31 mouse cellular contexts compared by ENCODE assay signal in genomic region chr10:127728437-127728836, GRCm38 (mm10). TPM values are rescaled to one million over a fixed set of nuclear protein-coding genes. Genes with fewer than 3 reads are reported as not detected.
DNase-seq lines count a peak whose midpoint lies in the region; ATAC-seq and TF ChIP-seq lines count a peak whose summit lies in the region.
"Had no signal": no experiment of that assay in that cellular context is flagged by ENCODE, and none has a peak within 500 bp of the region (broad histone marks: within the 10 kb centered on the region; RNA-seq: fewer than 3 reads in every experiment).

No protein-coding gene starts in this region.

- WGBS in hindbrain, embryonic 13.5 days: 77% methylated on average over 8 of the region's 8 CpGs
- WGBS in hindbrain, embryonic 12.5 days: 77% methylated on average over 8 of the region's 8 CpGs

- no peak overlapping the region for H3K9ac ChIP-seq in hindbrain, embryonic 13.5 days
- no peak overlapping the region for H3K9ac ChIP-seq in hindbrain, embryonic 12.5 days
- H3K9ac ChIP-seq: limb, embryonic 15.5 days; lung, embryonic 14.5 days; midbrain, embryonic 13.5 days; neural tube, embryonic 15.5 days had no signal

- peaks cover 21% of the 10 kb centered on the region for H3K4me1 ChIP-seq in hindbrain, embryonic 13.5 days (replicated peaks)
- peaks cover 9% of the 10 kb centered on the region for H3K4me1 ChIP-seq in hindbrain, embryonic 12.5 days
- H3K4me1 ChIP-seq: limb, embryonic 15.5 days had no signal

- no peak overlapping the region for H3K4me3 ChIP-seq in hindbrain, embryonic 13.5 days
- H3K4me3 ChIP-seq in hindbrain, embryonic 12.5 days: no peak overlapping the region
- no peak overlapping the region for H3K4me3 ChIP-seq in myocyte
- H3K4me3 ChIP-seq: embryonic facial prominence, embryonic 10.5 days; gastrocnemius, adult 2 months; limb, embryonic 15.5 days; megakaryocyte, embryonic 14.5 days; midbrain, embryonic 13.5 days; neural tube, embryonic 15.5 days had no signal

- 0 out of 2 replicates have a peak, but pooled peaks cover 18% of the 10 kb centered on the region for H3K27me3 ChIP-seq in hindbrain, embryonic 13.5 days
- H3K27me3 ChIP-seq in hindbrain, embryonic 12.5 days: peaks cover 13% of the 10 kb centered on the region; the same call in 1 of the 2 replicates
- H3K27me3 ChIP-seq in myocyte (ENCODE audit: control insufficient read depth, insufficient read depth, insufficient read length): peaks cover 42% of the 10 kb centered on the region

- no peaks in the 10 kb centered on the region for H3K9me3 ChIP-seq in hindbrain, embryonic 13.5 days
- no peaks in the 10 kb centered on the region for H3K9me3 ChIP-seq in hindbrain, embryonic 12.5 days (replicated peaks)
- H3K9me3 ChIP-seq: embryonic facial prominence, embryonic 10.5 days; limb, embryonic 15.5 days; megakaryocyte, embryonic 14.5 days; midbrain, embryonic 13.5 days; neural tube, embryonic 15.5 days had no signal

- no peak overlapping the region for H3ac ChIP-seq in myocyte (ENCODE audit: control insufficient read depth, insufficient read length)

- H3K27ac ChIP-seq in hindbrain, embryonic 13.5 days: no peak overlapping the region
- no peak overlapping the region for H3K27ac ChIP-seq in hindbrain, embryonic 12.5 days
- H3K27ac ChIP-seq: embryonic facial prominence, embryonic 10.5 days; gastrocnemius, adult 2 months; kidney, postnatal 0 days; limb, embryonic 15.5 days; midbrain, embryonic 13.5 days; neural tube, embryonic 15.5 days had no signal

- 0 out of 2 replicates have a peak, but pooled peaks have one; percentile 21 for ATAC-seq in hindbrain, embryonic 13.5 days (ENCODE audit: low FRiP score)
- ATAC-seq in hindbrain, embryonic 12.5 days (ENCODE audit: low FRiP score): no peak
- ATAC-seq: activated CD4-positive, CD25-positive, alpha-beta regulatory T cell, adult 4 months; inflammation-experienced regulatory T-cells, adult 6 months; midbrain, embryonic 13.5 days had no signal

- H3K4me2 ChIP-seq in hindbrain, embryonic 13.5 days: no peak overlapping the region
- no peak overlapping the region for H3K4me2 ChIP-seq in hindbrain, embryonic 12.5 days (replicated peaks)
- peak overlapping the region; percentile 32 for H3K4me2 ChIP-seq in myocyte (ENCODE audit: low read depth)
- H3K4me2 ChIP-seq: limb, embryonic 15.5 days; lung, embryonic 14.5 days; midbrain, embryonic 13.5 days; neural tube, embryonic 15.5 days had no signal

- no peaks in the 10 kb centered on the region for H3K79me2 ChIP-seq in myocyte (ENCODE audit: control insufficient read depth, insufficient read depth)

- DNase-seq in left cerebral cortex, postnatal 36 days (ENCODE audit: low spot score in 2 of 2): peak; percentile 36 to 43
- no peak for DNase-seq in left cerebral cortex, adult 18-20 months (ENCODE audit: low spot score in 2 of 2)
- peak; percentile 49 to 59 for DNase-seq in right cerebral cortex, postnatal 10 days (ENCODE audit: low spot score in 2 of 2)
- DNase-seq in right cerebral cortex, adult 2 months (ENCODE audit: low spot score in 2 of 2): no peak
- no peak for DNase-seq in spleen, postnatal 14 days (ENCODE audit: low spot score in 2 of 2)
- DNase-seq: adrenal gland, adult 8-10 months; B cell, adult 2 months; cerebellum, adult 8-10 months; gastrocnemius, adult 2 months; kidney, adult 2 months; layer of hippocampus, adult 9-11 months; lung, embryonic 14.5 days; right cerebral cortex, postnatal 25 days; spleen, adult 18-20 months; thymus, postnatal 14 days had no signal

- TF ChIP-seq POLR2A in myocyte (IDR thresholded peaks at IDR 0.05; ENCODE audit: insufficient read length, low read depth): no peak

- no peaks in the 10 kb centered on the region for H3K36me3 ChIP-seq in hindbrain, embryonic 13.5 days
- H3K36me3 ChIP-seq in hindbrain, embryonic 12.5 days: no peaks in the 10 kb centered on the region
- H3K36me3 ChIP-seq in myocyte (ENCODE audit: control insufficient read depth, insufficient read depth): no peaks in the 10 kb centered on the region
- H3K36me3 ChIP-seq: embryonic facial prominence, embryonic 10.5 days; limb, embryonic 15.5 days; midbrain, embryonic 13.5 days; neural tube, embryonic 15.5 days had no signal

- intact Hi-C loops in left cerebral cortex, postnatal 36 days (cut with DNase I): no loop called here

TF ChIP-seq in myocyte, 11 proteins besides CTCF, POLR2A, EP300 and RAD21:
- TF ChIP-seq MYOG (IDR thresholded peaks at IDR 0.05; ENCODE audit: control insufficient read depth in 1 of 3, insufficient read depth in 1 of 3, insufficient read length in 2 of 3, low read depth in 2 of 3): peak; percentile 83 to 97 (median 91)
- no peak for TF ChIP-seq SRF (IDR thresholded peaks at IDR 0.05; ENCODE audit: control insufficient read depth, insufficient read length, low read depth)
- peak; percentile 34 to 87 (median 84) for TF ChIP-seq MYOD1 (IDR thresholded peaks at IDR 0.05; ENCODE audit: control insufficient read depth in 1 of 3, insufficient read length in 2 of 3, low read depth in 2 of 3)
- TF ChIP-seq USF1 (IDR thresholded peaks at IDR 0.05; ENCODE audit: low read depth): no peak
- no peak for TF ChIP-seq POLR2AphosphoS2 (IDR thresholded peaks at IDR 0.05; ENCODE audit: insufficient read length, low read depth)
- TF ChIP-seq TCF3 (IDR thresholded peaks at IDR 0.05; ENCODE audit: insufficient read length, low read depth): peak; percentile 86
- no peak for TF ChIP-seq E2F4 (IDR thresholded peaks at IDR 0.05; ENCODE audit: insufficient read depth)
- no peak for TF ChIP-seq MAX (IDR thresholded peaks at IDR 0.05; ENCODE audit: low read depth)
- no peak for TF ChIP-seq CEBPB (IDR thresholded peaks at IDR 0.05; ENCODE audit: insufficient read depth, poor library complexity, severe bottlenecking)
- no peak for TF ChIP-seq REST (IDR thresholded peaks at IDR 0.05; ENCODE audit: insufficient read depth, insufficient read length)
- TF ChIP-seq TCF12 (IDR thresholded peaks at IDR 0.05; ENCODE audit: insufficient read depth, poor library complexity, severe bottlenecking): peak; percentile 73

RNA-seq across cellular contexts. Expression of gene Tac2, which starts 4.2 kb away (rescaled TPM):
- polyA plus RNA-seq in hindbrain, embryonic 13.5 days (2015; fragmentation: Nextera tagmentation; extraction: Ambion mirVana): not detected in 2 replicates
- polyA plus RNA-seq in hindbrain, embryonic 12.5 days (2016; fragmentation: Nextera tagmentation; extraction: Ambion mirVana): not detected in 2 replicates
- 10 to 100 TPM; 15.5 to 17.5 TPM for total RNA-seq in left cerebral cortex, postnatal 36 days (2021)
- total RNA-seq in left cerebral cortex, adult 18-20 months (2021): 10 to 100 TPM; 16.4 to 17.1 TPM
- 0.18 TPM for polyA plus RNA-seq in myocyte (2012; fragmentation: generic; extraction: Trizol)
- total RNA-seq: adrenal gland, adult 8-10 months; CH12.LX; gastrocnemius, adult 2 months; heart, adult 8-10 months; heart, postnatal 25 days had no signal
- polyA plus RNA-seq: activated CD4-positive, CD25-positive, alpha-beta regulatory T cell, adult 4 months; inflammation-experienced regulatory T-cells, adult 6 months; kidney, adult 2 months; lung, embryonic 14.5 days; midbrain, embryonic 13.5 days; testis, adult 2 months had no signal

RNA-seq across cellular contexts. Expression of gene Zbtb39, which starts 10.9 kb away (rescaled TPM):
- 3.7 and 3.8 TPM in 2 replicates for polyA plus RNA-seq in hindbrain, embryonic 13.5 days (2015; fragmentation: Nextera tagmentation; extraction: Ambion mirVana)
- polyA plus RNA-seq in hindbrain, embryonic 12.5 days (2016; fragmentation: Nextera tagmentation; extraction: Ambion mirVana): 5.2 and 5.3 TPM in 2 replicates
- total RNA-seq in left cerebral cortex, postnatal 36 days (2021): 1 to 10 TPM; 8.8 to 9.6 TPM
- 1 to 10 TPM; 9.6 to 9.9 TPM for total RNA-seq in left cerebral cortex, adult 18-20 months (2021)
- polyA plus RNA-seq in myocyte (2012; fragmentation: generic; extraction: Trizol): 3.2 TPM

RNA-seq across cellular contexts. Expression of gene Gpr182, which starts 23.1 kb away (rescaled TPM):
- 0.81 and 0.83 TPM in 2 replicates for polyA plus RNA-seq in hindbrain, embryonic 13.5 days (2015; fragmentation: Nextera tagmentation; extraction: Ambion mirVana)
- polyA plus RNA-seq in hindbrain, embryonic 12.5 days (2016; fragmentation: Nextera tagmentation; extraction: Ambion mirVana): 0.61 and 0.70 TPM in 2 replicates
- total RNA-seq in left cerebral cortex, postnatal 36 days (2021): 1 to 10 TPM; 1.5 to 1.6 TPM
- 1 to 10 TPM; 1.5 to 2.2 TPM for total RNA-seq in left cerebral cortex, adult 18-20 months (2021)
- polyA plus RNA-seq in myocyte (2012; fragmentation: generic; extraction: Trizol): 0.11 TPM
- total RNA-seq: CH12.LX had no signal

RNA-seq across cellular contexts. Expression of gene Myo1a, which starts 23.5 kb away (rescaled TPM):
- polyA plus RNA-seq in hindbrain, embryonic 13.5 days (2015; fragmentation: Nextera tagmentation; extraction: Ambion mirVana): 0.43 and 0.74 TPM in 2 replicates
- 0.33 and 0.67 TPM in 2 replicates for polyA plus RNA-seq in hindbrain, embryonic 12.5 days (2016; fragmentation: Nextera tagmentation; extraction: Ambion mirVana)
- total RNA-seq in left cerebral cortex, postnatal 36 days (2021): under 1 TPM; 0.49 to 0.59 TPM
- under 1 TPM; 0.77 to 0.88 TPM for total RNA-seq in left cerebral cortex, adult 18-20 months (2021)
- 0.35 TPM for polyA plus RNA-seq in myocyte (2012; fragmentation: generic; extraction: Trizol)
- total RNA-seq: gastrocnemius, adult 2 months had no signal
- polyA plus RNA-seq: activated CD4-positive, CD25-positive, alpha-beta regulatory T cell, adult 4 months; inflammation-experienced regulatory T-cells, adult 6 months had no signal

RNA-seq across cellular contexts. Expression of gene Rdh1, which starts 31.1 kb away (rescaled TPM):
- polyA plus RNA-seq in hindbrain, embryonic 13.5 days (2015; fragmentation: Nextera tagmentation; extraction: Ambion mirVana): not detected in 2 replicates
- 0.05 TPM in 1 of 2 replicates, not detected in the other for polyA plus RNA-seq in hindbrain, embryonic 12.5 days (2016; fragmentation: Nextera tagmentation; extraction: Ambion mirVana)
- total RNA-seq in left cerebral cortex, postnatal 36 days (2021): under 1 TPM; 0.15 to 0.36 TPM
- under 1 TPM in 1 of 2 experiments, not detected in 1; 0.19 TPM for total RNA-seq in left cerebral cortex, adult 18-20 months (2021)
- 0.01 TPM for polyA plus RNA-seq in myocyte (2012; fragmentation: generic; extraction: Trizol)
- total RNA-seq: CH12.LX had no signal
- polyA plus RNA-seq: heart, embryonic 14.5 days; neural tube, embryonic 15.5 days had no signal

Comparison
In these comparisons a context has a peak if more than half of its experiments do, and no peak if none do; other contexts are left out.
1. DNase-seq: peak in left cerebral cortex, postnatal 36 days (2 of 2) and right cerebral cortex, postnatal 10 days (2 of 2); none in left cerebral cortex, adult 18-20 months (0 of 2), right cerebral cortex, adult 2 months (0 of 2) and spleen, postnatal 14 days (0 of 2).